Mouse (Mus musculus) kidney, adult 2 months (tissue): ENCODE results near the gene 3110040N11Rik. TPM values are rescaled to one million over a fixed set of nuclear protein-coding genes. Genes with fewer than 3 reads are reported as not detected.

Source experiments
- DNase-seq: peaks from one replicate; pipeline ENCODE4 v3.0.0; 2021
- H3K27ac ChIP-seq: fragments of 200-500 bp; 2 replicates; pipeline ENCODE4 v1.5.1; 2012; ENCODE audit warnings: low read depth, low read length, control low read depth, inconsistent platforms; ENCODE audit not compliant: insufficient read depth
- H3K27me3 ChIP-seq: fragments of 200-500 bp; replicated peaks from 2 replicates; pipeline ENCODE4 v1.6.1; 2012; ENCODE audit warnings: mild to moderate bottlenecking, moderate library complexity, low read length, inconsistent platforms; ENCODE audit not compliant: control insufficient read depth, insufficient read depth
- H3K36me3 ChIP-seq: fragments of 200-500 bp; 2 replicates; pipeline ENCODE4 v1.6.1; 2012; ENCODE audit warnings: mild to moderate bottlenecking, moderate library complexity, low read length, inconsistent platforms; ENCODE audit not compliant: control insufficient read depth, insufficient read depth
- H3K4me1 ChIP-seq: fragments of 200-500 bp; 2 replicates; pipeline ENCODE4 v1.6.1; 2011; ENCODE audit warnings: low read length; ENCODE audit not compliant: control insufficient read depth, insufficient read depth
- H3K4me3 ChIP-seq: fragments of 200-500 bp; 2 replicates; pipeline ENCODE4 v1.5.1; 2011; ENCODE audit warnings: mild to moderate bottlenecking, low read depth, low read length, control low read depth; ENCODE audit not compliant: insufficient read depth
- CTCF ChIP-seq: fragments of 200-500 bp; conservative IDR thresholded peaks from 2 replicates; pipeline ENCODE4 v1.5.1; 2011; ENCODE audit warnings: low read depth, mild to moderate bottlenecking, control low read depth, low read length, moderate library complexity, mixed read lengths; ENCODE audit not compliant: insufficient read depth, insufficient read length
- POLR2A ChIP-seq: fragments of 200-500 bp; IDR thresholded peaks from one replicate; pipeline ENCODE4 v1.6.1; 2011; ENCODE audit warnings: low read depth, low read length, control low read depth
- WGBS: fragments of 180-500 bp; shearing (Covaris S2); methylation state at CpG from one replicate; pipeline ENCODE4 v1.1.7; 2018; 5-methylcytosine and 5-hydroxymethylcytosine counted together
- polyA plus RNA-seq: library from polyadenylated mRNA; depleted of rRNA; stranded (reverse); fragments of >200 nt; gene quantifications from 2 replicates; pipeline ENCODE4 v1.2.3, GENCODE M21; 2012; rRNA removed

3110040N11Rik gene
- polyA plus RNA-seq, 1 experiment, result 40.3 TPM

- Histone ChIP-seq H3K36me3 (no peaks in the 10 kb centered on the region), H3K27ac (no peak overlapping the region), H3K4me1 (no peaks in the 10 kb centered on the region), H3K4me3 (no peak overlapping the region), H3K27me3 (no peaks in the 10 kb centered on the region)
- TF ChIP-seq POLR2A, result no peak
- TF ChIP-seq CTCF, result no peak
- 51% methylated on average over 8 of the region's 8 CpGs for WGBS
- no peak for DNase-seq
These were observed 50.4 kb downstream of the 3110040N11Rik start for GRCm38 (mm10) chr7:81738720-81739385.

DNA sequence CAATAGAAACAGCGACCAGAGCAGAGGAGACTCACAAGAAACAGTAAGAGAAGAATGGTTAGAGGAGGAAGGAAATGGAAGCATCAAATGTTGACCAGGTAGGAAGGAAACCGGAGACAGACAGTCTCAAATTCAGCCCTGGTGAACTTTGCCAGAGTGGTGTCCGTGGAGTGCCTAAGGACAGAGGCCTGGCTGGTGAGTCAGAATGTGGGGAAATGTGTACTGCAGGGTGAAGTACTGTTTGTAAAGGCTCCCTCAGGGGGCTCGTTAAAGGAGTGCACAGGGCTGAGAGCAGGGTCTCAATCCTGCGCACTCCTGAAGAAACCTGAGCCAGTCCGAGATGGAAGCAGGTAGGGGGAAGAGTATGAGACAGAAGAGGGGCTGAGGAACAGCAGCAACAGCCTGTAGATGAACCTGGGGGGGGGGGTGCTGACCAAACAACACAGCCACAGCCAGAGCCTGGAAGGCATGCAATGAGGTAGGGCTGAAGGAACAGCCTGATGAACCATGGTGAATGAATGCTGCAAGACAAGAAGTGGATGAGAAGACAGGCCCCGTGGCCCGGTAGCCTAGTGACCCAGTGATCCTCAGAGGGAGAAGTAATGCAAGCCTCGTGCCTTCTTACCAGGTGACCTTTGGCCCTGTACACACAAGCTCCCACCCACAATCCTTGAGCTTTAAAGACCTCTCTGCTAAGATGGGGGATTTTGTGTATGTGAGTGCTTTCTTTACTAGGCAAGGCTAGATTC, 53.8 kb downstream of the 3110040N11Rik start:
- Histone ChIP-seq H3K4me3 (no peak overlapping the region), H3K4me1 (no peaks in the 10 kb centered on the region), H3K27me3 (no peaks in the 10 kb centered on the region), H3K27ac (no peak overlapping the region), H3K36me3 (no peaks in the 10 kb centered on the region)
- 42% methylated on average over 9 of the region's 9 CpGs for WGBS
- no peak for DNase-seq
- no peak for TF ChIP-seq CTCF
- TF ChIP-seq POLR2A, result no peak

GRCm38 (mm10) chr7:81732183-81733089, 56.8 kb downstream of the 3110040N11Rik start:
- no peaks in the 10 kb centered on the region for H3K27me3 ChIP-seq
- no peak for DNase-seq
- TF ChIP-seq POLR2A (no peak), CTCF (no peak)
- 83% methylated on average over 12 of the region's 12 CpGs for WGBS
- H3K4me3 ChIP-seq, result no peak overlapping the region
- no peaks in the 10 kb centered on the region for H3K36me3 ChIP-seq
- no peak overlapping the region for H3K27ac ChIP-seq
- no peaks in the 10 kb centered on the region for H3K4me1 ChIP-seq

Other genes with a start within 250 kb of the 3110040N11Rik start
- 0.24 and 0.66 TPM in 2 replicates for gene Fsd2, start 222.5 kb downstream of the 3110040N11Rik start, polyA plus RNA-seq
- gene Whamm, start 218.2 kb downstream of the 3110040N11Rik start, polyA plus RNA-seq, result 14.1 and 16.0 TPM in 2 replicates
- gene Homer2, start 82.0 kb downstream of the 3110040N11Rik start, polyA plus RNA-seq, result 0.96 and 1.1 TPM in 2 replicates
- 14.7 and 23.8 TPM in 2 replicates for gene Ramac, start 26.6 kb downstream of the 3110040N11Rik start, polyA plus RNA-seq
- gene Btbd1, start 40.0 kb upstream of the 3110040N11Rik start, polyA plus RNA-seq, result 24.3 and 28.1 TPM in 2 replicates
- not detected in 2 replicates for gene Gm10160, start 66.3 kb upstream of the 3110040N11Rik start, polyA plus RNA-seq
- gene Tm6sf1, start 69.5 kb upstream of the 3110040N11Rik start, polyA plus RNA-seq, result 16.8 and 17.0 TPM in 2 replicates
- 1.5 TPM in 2 replicates for gene Hdgfl3, start 145.0 kb upstream of the 3110040N11Rik start, polyA plus RNA-seq
- 0.05 and 0.11 TPM in 2 replicates for gene Bnc1, start 202.8 kb upstream of the 3110040N11Rik start, polyA plus RNA-seq